Mouse (Mus musculus) cerebellum, postnatal 36 days (tissue): Measurements from ENCODE around the gene Steap3.

Experiments
- DNase-seq, 2 experiments: peaks; one replicate each; pipeline ENCODE4 v3.0.0; 2021 to 2022; ENCODE audit warnings: mixed read lengths in 2 of 2

Steap3 gene

GRCm38 (mm10) chr1:120249842-120250241, 22.7 kb downstream of the Steap3 start:
- no peak for DNase-seq

GRCm38 (mm10) chr1:120248156-120248555, 24.3 kb downstream of the Steap3 start:
- peak in 1 of 2 experiments; percentile 16 for DNase-seq

- no peak for DNase-seq
Observed at GRCm38 (mm10) chr1:120247351-120247750, 25.2 kb downstream of the Steap3 start.

DNA sequence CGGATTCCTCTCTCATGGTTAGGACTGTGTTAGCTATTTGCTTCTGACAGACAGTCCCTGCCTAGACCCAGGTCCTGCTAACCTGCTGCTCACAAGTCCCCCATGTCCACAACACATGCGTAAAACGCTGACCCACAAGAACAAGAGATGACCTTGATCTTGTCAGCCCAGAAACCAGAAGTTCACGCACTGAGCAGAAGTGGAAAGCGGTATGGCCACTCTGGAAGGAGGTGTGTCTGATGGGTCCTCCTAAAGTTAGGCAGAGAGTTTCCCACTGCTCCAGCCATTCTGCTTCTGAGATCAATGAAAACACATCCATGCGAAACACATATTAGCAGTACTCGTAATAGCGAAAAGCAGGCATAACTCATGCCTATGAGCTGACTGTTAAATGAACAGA, 25.6 kb downstream of the Steap3 start:
- DNase-seq: no peak

DNA sequence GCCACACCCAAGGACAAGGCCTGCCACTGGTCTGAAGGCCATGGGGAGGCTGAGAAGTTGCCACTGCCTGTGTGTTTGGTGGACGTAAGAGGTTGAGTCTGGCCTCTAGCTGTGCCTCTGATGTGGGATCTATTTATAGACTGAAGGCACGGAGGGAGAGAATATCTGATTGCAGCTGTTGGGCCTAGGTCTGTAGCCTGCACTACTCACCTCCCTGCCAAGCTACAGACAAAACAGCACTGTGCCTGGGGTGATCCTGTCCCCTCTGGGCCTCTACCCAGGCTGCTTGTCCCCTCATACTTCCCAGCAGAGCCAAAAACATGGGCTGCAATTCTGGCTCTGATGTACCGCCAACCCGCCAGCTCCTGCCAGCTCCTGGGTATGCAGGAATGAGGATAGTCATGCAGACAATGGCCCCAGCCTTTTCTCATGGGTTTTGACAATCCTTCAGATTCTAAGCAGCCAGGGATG, 26.8 kb downstream of the Steap3 start:
- no peak for DNase-seq

DNA sequence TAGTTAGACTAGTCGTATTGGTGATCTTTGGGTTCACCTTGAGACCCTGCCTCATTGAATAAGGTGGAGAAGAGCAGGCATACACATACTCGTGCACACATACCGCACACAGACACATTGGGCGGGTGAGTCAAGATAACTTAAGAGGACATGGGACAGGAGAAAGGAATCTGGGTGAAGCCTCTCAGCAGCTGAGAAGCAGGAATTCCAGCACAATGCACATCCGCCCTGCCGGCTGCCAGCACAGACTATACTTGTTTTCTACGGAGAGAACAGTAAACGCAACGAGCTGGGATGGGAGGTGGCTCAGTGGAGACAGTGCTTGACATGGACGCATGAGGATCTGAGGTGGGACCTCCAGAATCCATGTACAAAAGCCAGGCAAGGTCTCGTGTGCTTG, 27.9 kb downstream of the Steap3 start:
- no peak for DNase-seq

DNA sequence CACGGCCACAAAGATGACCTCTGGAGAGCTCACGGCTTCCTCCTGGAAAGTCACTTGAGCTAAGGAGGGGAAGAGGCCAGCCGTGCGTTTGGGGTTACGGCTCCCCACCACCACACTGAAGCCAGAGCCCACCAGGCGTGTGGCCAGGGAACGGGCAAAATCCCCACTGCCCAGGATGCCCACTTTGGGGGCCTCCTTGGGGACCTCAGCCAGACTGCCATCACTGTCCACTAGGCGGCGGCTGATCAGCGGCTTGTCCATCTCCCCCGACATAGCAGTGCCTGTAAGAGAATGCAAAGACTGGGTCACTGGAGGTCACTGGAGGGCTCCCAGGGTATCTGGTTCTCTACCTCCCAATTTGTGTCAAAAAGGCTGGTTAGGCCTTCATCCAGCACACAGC, 28.5 kb downstream of the Steap3 start:
- no peak for DNase-seq

- DNase-seq: no peak
Observed at GRCm38 (mm10) chr1:120237068-120237467, 35.4 kb downstream of the Steap3 start.

DNA sequence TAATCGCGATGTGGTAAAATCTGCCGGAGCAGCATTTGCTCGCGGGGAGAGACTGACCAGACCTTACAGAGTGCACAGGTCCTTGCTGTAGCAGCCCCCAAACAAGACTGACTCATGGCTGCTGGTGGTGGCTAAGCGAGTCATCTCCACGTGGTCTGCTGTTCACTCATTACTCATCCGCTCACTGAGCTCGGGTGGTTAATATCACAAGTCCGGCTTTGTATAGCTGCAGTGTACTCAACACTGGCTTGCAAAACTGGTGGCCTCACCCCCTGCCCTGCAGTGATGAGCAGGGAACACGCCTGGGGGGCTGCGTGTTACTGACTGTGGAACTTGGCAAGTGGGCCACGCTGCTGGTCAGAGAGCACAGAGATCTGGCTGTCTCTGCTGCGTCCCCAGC, 36.1 kb downstream of the Steap3 start:
- no peak for DNase-seq

DNA sequence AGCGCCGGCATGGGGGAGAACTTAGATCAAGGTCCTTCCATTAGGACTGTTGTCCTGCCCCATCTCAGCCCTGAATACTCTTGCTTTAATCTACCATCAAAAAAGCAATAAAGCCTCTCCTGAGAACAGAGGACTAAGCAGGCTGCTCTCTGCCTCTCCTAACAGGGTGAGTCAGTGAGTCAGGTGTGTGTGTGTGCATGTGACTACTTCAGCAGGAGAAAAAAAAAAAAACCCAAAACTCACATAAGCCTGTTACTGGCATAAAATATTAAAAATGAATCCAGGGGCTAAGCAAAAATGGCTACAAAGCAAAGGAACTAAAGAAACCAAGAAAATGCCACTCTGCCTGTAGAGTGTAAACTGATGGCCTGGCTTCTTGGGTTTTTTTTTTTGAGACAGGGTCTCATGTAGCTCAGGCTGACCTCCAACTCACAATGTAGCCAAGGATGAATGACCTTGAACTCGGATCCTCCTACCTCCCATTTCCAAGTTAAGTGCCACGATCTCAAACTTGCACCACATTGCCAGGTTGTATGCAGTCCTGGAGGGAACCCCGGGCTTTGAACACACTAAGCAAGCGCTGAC, 36.8 kb downstream of the Steap3 start:
- no peak for DNase-seq

GRCm38 (mm10) chr1:120232170-120232569, 40.3 kb downstream of the Steap3 start:
- no peak for DNase-seq

- peak; percentile 9 for DNase-seq
Observed at GRCm38 (mm10) chr1:120231334-120231733, 41.2 kb downstream of the Steap3 start.

- no peak for DNase-seq
Observed at GRCm38 (mm10) chr1:120229723-120230471, 42.6 kb downstream of the Steap3 start.

DNA sequence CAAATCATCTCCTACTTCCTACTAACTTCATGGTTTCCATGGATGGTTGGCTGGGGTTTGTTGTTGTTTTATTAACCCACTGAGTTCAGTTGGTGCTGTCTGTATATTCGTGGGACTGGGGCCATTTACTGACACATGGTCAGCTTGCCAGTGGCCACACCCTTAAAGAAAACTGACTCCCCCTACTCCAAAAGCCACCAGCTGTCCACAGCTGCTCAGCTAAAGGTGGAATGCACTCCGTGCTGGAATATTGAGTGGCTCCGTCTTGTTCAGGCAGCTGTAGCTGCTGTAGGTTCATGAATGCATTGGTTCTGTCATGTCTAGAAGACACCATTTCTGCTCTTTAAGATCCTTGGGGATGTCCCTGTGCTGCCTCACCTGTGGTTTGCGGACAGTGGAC, 48.9 kb downstream of the Steap3 start:
- no peak for DNase-seq

GRCm38 (mm10) chr1:120221285-120221684, 51.2 kb downstream of the Steap3 start:
- no peak for DNase-seq

DNA sequence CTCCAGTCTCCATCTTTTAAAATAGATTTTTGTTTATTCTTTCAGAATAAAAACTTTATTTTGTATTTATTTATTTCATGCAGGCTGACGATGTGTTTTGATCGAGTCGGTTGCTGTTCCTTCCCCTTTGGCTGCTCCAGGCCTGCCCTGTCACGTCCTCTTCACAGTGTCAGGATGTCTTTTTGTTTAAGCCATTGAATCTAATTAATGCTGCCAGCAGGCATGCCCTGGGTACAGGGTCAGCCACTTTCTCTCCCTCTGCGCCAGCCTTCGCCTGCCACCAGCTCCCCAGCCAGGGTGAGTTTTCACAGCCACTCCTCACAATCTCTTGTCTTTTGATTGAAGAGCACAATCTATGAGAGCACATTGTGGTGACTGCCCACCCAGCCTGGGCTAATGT, 51.7 kb downstream of the Steap3 start:
- no peak for DNase-seq

DNA sequence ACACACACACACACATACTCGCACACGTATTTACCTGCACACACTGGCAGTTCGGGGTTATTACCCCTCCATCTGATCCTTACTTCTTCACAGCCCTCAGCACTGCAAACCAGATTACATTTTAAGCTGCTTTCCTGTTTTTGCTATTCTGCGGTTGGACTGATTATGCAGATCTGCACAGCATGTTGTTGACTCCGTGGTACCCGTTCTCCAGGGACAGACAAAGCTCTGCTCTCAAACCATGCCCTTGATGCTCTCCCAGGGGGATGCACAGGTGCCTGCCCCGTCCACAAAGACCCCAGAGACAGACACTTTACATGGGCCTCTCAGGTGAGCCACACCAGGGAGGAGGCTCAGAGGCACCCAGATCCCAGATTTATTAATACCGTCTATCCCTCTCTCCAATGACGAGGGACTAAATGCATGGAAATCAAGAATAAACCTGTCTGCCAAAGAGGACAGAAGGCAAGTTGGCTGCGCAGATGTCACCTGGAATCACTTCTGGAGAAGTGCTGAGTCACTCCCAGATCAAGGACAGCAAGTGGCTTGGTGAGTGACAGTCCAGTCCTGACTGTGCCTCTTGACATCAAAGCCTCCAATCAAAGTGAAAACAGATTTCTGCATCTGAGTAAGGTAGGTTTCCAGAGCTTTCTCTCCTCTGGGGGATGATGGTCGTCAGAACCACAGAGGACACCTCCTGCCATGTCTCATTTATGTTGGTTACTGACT, 63.8 kb downstream of the Steap3 start:
- no peak for DNase-seq

DNA sequence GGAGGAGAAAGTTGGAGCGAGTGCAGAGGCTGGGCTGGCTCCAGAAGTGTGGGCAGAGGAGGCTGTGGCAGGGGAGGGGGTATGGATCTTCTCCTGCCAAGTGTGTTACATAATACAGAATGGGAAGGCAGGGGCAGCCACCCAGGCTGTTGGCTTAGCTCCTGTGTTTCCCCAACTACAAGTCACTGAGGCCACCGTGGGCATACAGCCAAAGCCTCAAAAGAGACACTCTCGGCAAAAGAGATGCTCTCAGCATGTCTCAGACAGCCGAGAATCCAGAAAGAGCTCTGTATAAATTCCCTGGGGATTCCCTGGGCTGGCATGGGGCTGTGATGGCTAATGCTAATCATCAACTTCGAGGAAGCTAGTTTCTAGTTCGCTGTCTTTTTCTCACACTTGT, 64.9 kb downstream of the Steap3 start:
- peak; percentile 29 to 30 for DNase-seq

DNA sequence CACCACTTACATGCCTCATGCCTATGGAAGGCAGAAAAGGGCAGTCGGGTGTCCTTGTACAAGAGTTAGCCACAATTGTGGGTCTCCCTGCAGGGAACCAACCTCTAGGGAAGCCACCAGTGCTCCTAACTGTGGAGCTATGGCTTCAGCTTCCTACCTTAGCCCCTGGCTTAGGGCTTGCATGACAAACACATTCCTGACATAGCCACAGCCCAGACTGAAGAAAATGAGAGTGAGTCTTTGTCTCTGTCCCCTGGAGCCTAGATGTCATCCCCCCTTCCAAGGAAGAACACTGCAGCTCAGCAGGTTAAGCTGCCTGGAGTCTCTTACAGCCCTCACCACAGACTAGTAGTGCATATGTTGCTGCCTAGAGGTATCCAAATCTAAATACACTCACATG, 67.7 kb downstream of the Steap3 start:
- DNase-seq: no peak

DNA sequence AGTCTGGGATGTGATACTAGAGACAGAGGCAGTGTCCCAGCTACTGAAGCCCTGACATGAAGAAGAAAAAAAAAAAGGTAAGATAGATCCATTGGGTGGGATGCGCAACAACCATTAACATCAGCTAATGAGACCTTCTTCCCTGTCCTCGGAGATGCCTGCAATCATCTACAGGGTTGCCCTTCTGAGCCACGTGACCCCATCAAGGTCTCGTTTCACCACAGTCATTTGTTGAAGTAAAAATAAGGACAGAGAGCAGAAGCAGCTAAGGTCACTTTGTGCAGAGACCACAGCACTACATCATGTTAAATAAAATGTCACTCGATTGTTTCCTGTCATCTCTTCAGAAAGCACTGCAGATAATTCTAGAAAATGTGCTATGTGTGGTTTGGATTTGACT, 68.7 kb downstream of the Steap3 start:
- no peak for DNase-seq

DNA sequence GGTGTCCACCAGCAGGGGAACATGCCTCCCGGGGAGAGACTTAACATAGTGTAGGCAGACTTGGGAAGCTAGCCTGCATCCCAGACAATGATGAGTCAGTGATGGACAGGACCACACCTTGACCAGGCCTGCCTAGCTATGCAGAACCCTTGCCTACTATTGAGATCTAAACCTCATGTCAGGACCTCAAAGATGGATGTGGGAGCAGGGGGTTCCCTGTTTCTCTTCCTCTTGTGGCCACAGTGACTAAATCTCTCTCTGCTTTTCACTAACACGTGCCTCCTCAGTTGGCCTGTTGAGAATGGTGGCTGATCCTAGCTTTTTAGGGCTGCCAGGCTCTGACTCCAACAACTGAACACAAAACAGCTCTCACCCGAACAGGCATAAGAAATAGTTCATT, 70.0 kb downstream of the Steap3 start:
- DNase-seq: no peak

DNA sequence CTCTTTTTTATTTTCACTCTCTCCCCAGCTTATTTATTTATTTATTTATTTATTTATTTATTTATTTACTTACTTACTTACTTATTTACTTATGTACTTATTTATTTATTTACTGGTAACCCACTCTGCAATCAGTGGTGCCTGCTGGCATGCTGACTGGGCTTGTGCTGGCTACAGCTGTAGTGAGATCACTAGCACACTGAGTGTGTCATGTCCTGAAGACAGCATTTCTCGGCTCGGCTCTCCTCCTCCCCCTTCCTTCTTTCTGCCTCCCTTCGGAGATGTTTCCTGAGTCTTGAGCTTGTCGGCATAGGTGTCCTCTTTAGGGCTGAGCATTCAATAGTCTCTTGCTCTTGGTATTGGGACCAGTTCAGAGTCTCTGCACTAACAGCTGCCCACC, 73.6 kb downstream of the Steap3 start:
- DNase-seq: no peak

GRCm38 (mm10) chr1:120198151-120198550, 74.4 kb downstream of the Steap3 start:
- DNase-seq: no peak

- DNase-seq: peak; percentile 51
Observed at GRCm38 (mm10) chr1:120197189-120197588, 75.3 kb downstream of the Steap3 start.
